Mouse (Mus musculus) layer of hippocampus, adult 2 months (tissue): ENCODE results near the gene Crybb1. TPM values are rescaled to one million over a fixed set of nuclear protein-coding genes. Genes with fewer than 3 reads are reported as not detected.

Source experiments
- DNase-seq, 2 experiments: peaks; one replicate each; pipeline ENCODE4 v3.0.0; 2022; ENCODE audit warnings: low spot score in 2 of 2
- H3K27ac ChIP-seq: fragments of 200-600 bp; 2 replicates; pipeline ENCODE4 v1.8.1; 2022
- H3K4me3 ChIP-seq: fragments of 200-600 bp; 2 replicates; pipeline ENCODE4 v1.8.1; 2022; ENCODE audit warnings: mild to moderate bottlenecking
- CTCF ChIP-seq: fragments of 200-600 bp; conservative IDR thresholded peaks from 2 replicates; pipeline ENCODE4 v1.8.1; 2022; ENCODE audit warnings: antibody characterized with exemption, mild to moderate bottlenecking, moderate library complexity
- long read RNA-seq, 2 experiments: library from polyadenylated mRNA; stranded (forward); transcript quantifications; one replicate each; pipeline ENCODE4 v2.0.0; 2021; ENCODE audit warnings: borderline mapping rate in 2 of 2
- total RNA-seq, 2 experiments: library from RNA; stranded (reverse); gene quantifications; 2 replicates each; pipeline ENCODE4 v1.2.3; 2021

Crybb1 gene
- total RNA-seq: 1 to 10 TPM; 6.4 to 7.8 TPM
- long read RNA-seq, experiment 1, partial matches to known transcripts: 0 of 2 reads
- long read RNA-seq, experiment 1, other reads (novel, unspliced or antisense): 1 of 2 reads
- long read RNA-seq, experiment 2, partial matches to known transcripts: 1 of 4 reads
- long read RNA-seq, experiment 2, other reads (novel, unspliced or antisense): 1 of 4 reads

DNA sequence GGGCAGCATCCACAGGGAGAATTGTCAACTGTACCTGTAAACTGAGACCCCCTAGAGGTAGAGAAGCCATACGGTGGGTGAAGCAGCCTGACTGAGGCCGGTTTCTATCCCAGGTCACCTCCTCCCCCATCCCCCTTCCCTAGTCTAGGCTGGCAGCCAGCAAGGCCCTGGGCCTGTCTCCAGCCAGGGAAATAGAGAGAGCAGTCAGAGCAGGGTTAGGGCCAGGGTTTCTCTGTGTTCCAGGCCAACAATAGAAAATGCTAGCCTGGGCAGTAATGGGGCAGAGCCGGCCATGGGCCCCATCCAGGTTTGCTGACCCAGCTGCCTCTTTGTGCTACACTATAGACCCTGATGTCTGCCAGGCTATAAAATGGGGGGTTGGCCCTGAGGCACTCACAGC lies at the start of gene Crybb1:
Gene Crybb1 (plus strand): TSS at position 390 of the 400 bp plus-strand sequence.
- peak; percentile 80 to 81 for DNase-seq
- H3K4me3 ChIP-seq: no peak within 1 kb of the TSS
- no peak for TF ChIP-seq CTCF
- H3K27ac ChIP-seq: peak within 1 kb of the TSS; percentile 76

DNA sequence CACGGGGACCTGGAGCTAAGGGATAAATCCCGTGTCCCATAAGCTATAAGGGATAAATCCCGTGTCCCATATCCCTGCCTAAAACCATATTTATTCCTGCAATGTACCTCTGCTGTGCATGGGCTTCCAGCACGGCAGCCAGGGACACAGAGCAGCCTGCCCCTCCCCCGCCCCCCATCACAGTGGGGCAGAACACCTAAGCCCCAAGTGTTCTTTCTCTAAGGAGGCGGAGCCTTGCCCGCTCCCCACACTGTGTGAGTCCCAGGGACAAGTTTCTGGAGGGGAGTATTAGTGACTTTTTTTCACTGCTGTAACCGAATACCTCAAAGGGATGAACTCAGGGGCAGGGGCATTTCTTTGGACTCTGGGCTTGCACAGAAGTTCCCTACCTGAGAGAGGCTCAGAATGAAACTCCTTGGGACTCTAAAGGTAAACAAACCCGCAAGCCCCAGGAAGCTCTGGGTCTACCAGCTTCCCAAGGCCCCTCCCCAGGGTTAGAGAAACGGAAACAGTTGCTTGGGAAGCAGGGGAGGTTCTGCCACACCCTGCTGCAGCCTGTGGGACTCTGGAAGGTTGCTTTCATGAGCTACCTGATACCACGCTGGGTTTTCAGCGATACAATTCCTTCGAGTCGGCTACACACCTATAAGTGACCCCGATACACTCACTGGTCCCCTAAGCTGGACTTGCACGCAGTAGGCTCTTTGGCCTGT lies 48.9 kb upstream of the Crybb1 start:
- no peak for DNase-seq
- Histone ChIP-seq H3K27ac (no peak overlapping the region), H3K4me3 (no peak overlapping the region)
- no peak for TF ChIP-seq CTCF

DNA sequence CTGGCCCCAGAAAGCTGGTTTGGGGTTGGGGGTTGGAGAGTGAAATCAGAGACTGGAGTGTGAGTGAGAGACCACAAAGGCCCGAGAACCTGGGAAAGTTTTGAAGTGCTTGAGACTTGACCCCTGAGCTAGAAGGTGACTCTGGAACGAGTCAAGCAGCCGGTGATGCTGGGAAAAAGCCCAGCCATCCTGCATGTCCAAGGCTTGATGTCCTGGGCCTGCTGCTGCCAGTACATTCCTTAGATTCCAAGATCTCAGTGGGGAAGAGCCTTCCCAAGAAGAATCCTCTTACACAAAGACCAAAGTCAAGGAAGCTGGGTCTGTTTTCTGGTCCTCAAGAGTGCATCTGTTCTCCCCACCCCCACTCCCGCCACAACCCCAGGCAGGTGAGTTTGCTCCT lies 47.3 kb upstream of the Crybb1 start:
- DNase-seq: no peak
- no peak overlapping the region for H3K27ac ChIP-seq
- TF ChIP-seq CTCF: no peak
- no peak overlapping the region for H3K4me3 ChIP-seq

- Histone ChIP-seq H3K4me3 (no peak overlapping the region), H3K27ac (no peak overlapping the region)
- peak; percentile 92 for TF ChIP-seq CTCF
- DNase-seq: peak in 1 of 2 experiments; percentile 76
These were observed 45.5 kb upstream of the Crybb1 start for GRCm38 (mm10) chr5:112210104-112210503.

DNA sequence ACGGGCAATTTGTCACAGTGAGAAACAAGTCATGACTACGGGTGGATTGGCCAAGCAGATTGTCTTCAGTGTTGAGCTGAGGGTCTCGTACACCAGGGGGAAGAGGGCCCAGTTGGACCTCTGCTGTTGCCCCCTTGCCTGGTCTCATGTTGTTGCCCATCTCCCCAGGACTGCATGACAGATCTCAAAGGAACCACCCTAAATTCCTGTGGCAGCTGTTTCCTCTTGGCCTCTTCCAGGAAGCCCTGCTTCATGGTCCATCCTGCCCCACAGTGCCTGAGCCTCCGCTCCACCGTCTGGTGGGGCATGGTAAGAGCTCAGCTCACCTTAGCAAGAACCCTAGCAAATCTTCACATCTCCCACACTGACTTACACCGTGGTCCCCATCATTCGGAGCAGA lies 43.7 kb upstream of the Crybb1 start:
- Histone ChIP-seq H3K27ac (no peak overlapping the region), H3K4me3 (no peak overlapping the region)
- TF ChIP-seq CTCF: no peak
- no peak for DNase-seq

DNA sequence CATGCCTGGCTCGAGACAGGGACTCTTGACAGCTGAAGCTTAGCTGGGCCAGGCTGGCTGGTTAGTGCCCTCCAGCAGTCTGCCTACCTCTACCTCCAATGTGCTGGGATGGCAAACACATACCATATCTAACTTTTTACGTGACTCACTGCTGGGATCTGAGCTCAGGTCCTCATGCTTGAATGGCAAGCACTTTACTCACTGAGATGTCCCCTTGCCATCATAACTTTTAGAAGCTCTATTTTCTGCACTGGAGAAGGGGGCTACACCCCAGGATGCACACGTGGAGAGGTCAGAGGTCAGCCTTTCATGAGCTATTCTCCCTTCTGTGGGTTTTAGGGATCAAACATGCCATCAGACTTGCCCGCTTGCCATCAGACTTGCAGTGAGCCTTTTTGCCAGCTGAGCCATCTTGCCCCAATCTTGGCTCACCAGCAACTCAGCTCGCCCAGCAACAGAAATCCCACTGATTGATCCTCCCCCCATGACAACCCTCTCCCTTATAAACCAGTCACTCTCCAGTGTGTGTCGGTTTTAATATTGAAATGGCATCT lies 42.8 kb upstream of the Crybb1 start:
- no peak for TF ChIP-seq CTCF
- Histone ChIP-seq H3K27ac (peak overlapping the region; percentile 14; the same call in 1 of the 2 replicates), H3K4me3 (no peak overlapping the region)
- no peak for DNase-seq

DNA sequence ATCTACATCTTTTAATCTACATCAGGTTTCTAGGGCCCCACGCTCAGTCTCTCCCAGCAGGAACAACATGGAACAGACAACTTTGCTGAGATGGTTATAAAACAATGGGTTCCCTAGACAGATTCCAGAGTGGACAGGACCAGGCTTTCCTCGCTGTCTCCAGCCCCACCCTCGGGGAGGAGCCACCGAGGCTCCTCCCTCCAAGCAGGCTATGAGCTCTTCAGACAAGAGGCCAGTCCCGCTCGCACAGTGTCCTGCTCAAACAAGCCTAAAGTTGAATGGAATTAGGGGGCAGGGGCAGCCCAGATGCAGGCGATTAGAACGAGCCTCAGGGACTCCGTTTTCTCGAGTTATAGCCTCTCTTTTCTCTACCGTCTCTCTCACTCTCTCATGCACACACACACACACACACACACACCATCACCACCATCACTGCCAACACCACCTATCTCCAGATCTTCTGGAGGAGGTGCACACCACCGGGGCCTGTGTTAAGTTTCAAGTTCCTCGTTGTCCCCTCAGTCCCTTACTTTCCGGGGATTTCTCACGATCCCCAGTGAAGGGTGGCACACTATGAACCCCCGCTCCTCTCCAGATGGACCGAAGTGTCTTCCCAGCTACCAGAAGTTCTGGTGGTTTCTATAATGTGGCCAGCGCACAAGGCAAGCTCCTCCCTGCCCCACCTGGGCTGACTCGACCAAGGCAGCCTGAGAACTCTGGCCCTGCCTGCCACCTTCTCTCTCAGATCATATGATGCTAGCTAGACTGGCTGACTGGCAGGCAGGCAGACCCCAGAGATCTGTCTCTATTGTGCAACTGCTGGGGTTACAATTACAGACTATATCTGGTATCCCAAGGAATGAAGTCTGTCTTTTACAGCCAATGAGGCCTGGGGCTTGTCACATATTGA lies 42.0 kb upstream of the Crybb1 start:
- DNase-seq: no peak
- peak overlapping the region; percentile 71 for H3K27ac ChIP-seq
- H3K4me3 ChIP-seq: no peak overlapping the region
- no peak for TF ChIP-seq CTCF

DNA sequence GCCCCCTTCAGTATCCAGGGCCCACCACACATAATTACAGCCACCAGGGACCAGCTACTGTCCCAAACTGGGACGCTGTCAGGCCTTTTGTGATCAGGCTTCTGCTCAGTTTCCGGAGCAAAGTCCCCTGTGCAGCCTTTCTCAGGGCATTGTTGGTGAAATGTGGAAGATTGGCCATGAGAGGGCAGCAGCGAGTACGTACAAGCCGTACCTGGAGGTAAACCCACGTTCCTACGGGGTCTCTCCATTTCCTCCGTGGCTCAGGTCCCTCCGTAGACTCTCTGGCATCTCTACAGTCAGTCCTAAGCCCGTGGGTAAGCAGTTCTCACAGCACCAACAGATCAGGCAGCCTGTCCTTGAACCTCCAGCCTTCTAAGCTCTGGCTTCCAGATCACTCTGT lies 41.2 kb upstream of the Crybb1 start:
- peak overlapping the region; percentile 71 for H3K27ac ChIP-seq
- DNase-seq: peak; percentile 68 to 81
- TF ChIP-seq CTCF: peak; percentile 87

DNA sequence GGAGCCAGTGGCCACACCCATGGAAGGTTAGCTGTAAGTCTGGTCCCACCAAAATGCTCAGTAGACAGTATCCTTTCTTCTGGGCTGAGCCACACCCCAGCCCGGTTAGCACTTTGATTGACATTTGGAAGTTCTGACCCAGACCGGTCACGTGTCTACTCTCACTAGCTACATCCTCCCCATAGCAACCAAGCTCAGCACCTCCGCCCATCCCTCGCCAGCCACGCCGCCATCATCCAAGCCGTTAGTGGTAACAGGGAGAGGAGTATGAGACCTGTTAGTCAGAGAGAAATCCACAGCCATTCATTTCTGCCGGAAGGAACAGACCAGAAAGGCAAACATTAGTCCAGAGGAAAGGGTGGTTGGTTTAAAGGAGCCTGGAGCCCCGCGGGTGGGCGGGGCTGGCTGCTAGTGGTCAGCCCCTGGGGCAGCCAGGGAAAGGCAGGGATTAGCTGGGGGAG lies 40.3 kb upstream of the Crybb1 start:
- peak in 1 of 2 experiments; percentile 70 for DNase-seq
- no peak for TF ChIP-seq CTCF
- Histone ChIP-seq H3K4me3 (no peak overlapping the region; the same call in 1 of the 2 replicates), H3K27ac (peak overlapping the region; percentile 71)

More for the DNA sequence above, 41.2 kb upstream of the Crybb1 start:
- no peak overlapping the region for H3K4me3 ChIP-seq

GRCm38 (mm10) chr5:112215801-112216251 lies 39.8 kb upstream of the Crybb1 start:
- DNase-seq: no peak
- peak overlapping the region; percentile 71 for H3K27ac ChIP-seq

DNA sequence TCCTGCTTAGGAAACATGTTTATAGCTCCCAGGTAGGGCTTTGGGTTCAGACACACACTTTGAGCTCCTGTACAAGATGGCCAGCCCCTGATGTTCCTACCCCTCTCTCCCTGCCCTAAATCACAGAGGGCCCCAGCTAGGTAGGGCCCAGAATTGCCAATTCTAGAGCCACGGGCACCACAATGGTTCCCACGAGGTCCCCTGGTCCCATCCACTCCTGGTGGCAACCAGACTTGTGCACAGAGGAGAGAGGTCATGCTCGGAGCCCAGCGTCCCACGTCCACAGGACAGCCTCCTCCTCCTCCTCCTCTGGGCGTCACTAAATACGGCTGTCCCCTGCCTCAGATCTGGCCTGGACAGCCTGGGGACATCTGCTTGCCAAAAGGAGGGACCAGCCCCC lies 39.3 kb upstream of the Crybb1 start:
- Histone ChIP-seq H3K4me3 (no peak overlapping the region), H3K27ac (peak overlapping the region; percentile 71; the same call in 1 of the 2 replicates)
- TF ChIP-seq CTCF: no peak
- DNase-seq: no peak

More at GRCm38 (mm10) chr5:112215801-112216251, 39.8 kb upstream of the Crybb1 start:
- no peak overlapping the region; the same call in 1 of the 2 replicates for H3K4me3 ChIP-seq
- TF ChIP-seq CTCF: no peak

DNA sequence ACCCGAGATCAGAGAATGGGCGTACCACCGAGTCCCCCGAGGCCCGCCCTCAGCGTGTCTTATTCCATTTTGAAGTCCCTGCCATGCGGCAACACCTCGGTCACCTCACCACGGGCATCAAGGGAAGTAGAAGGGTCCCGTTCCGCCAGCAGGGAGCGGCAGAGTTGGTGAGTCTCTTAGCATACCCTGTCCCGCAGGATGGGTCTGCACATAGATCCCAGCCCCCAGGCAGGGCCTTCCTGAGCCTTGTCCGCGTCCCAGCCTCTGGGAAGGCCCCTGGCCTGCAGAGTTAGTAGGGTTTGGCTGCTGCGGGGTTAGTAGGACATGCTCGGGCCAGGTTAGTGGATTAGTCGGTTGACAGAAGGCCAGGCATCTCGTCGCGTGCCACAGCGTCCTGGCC lies 38.6 kb upstream of the Crybb1 start:
- Histone ChIP-seq H3K4me3 (no peak overlapping the region), H3K27ac (no peak overlapping the region)
- no peak for DNase-seq
- 0 out of 2 replicates have a peak, but pooled peaks have one; percentile 30 for TF ChIP-seq CTCF
